Mouse (Mus musculus) gastrocnemius, postnatal 10 days (tissue): ENCODE results near the gene Cd163l1. TPM values are rescaled to one million over a fixed set of nuclear protein-coding genes. Genes with fewer than 3 reads are reported as not detected.

Experiments
- DNase-seq: peaks from one replicate; pipeline ENCODE4 v3.0.0; 2021; ENCODE audit warnings: mixed read lengths
- total RNA-seq, 2 experiments: library from RNA; stranded (reverse); gene quantifications; 2 replicates each; pipeline ENCODE4 v1.2.3; 2021

The Cd163l1 gene
- total RNA-seq, 2 experiments from 2014 or later: not detected

DNA sequence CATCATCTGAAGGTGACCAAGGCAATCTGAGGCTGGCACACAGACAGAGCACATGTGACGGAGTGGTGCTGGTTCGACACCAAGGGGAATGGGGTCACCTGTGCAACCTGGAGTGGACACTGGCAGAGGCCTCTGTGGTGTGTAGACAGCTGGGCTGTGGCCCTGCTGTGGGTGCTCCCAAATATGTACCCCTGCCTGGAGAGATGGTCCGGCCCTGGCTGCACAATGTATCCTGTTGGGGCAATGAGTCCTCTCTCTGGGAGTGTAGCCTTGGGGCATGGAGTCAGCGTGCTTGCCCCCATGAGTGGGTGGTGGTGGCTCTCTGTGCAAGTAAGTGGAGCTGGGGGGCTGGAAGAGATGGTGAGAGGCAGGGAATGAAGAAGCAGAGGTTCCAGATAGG, 2.3 kb downstream of the Cd163l1 start:
- DNase-seq: no peak

DNA sequence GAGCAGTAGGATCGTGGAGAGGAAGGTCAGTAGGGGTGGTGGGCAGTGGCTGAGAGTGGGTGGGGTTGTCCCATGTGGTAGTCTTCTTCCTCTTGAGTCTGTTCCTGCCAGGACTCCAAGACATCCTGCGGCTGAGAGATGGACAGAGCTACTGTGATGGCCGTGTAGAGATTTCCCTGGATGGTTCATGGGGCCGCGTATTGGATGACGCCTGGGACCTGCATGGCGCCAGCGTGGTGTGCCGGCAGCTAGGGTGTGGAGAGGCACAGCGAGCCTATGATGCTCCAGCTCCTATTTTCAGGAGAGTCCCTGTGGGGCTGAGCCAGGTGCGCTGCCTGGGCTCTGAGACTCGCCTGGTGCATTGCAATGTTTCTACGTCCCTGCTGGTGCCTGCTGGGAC, 6.1 kb downstream of the Cd163l1 start:
- DNase-seq: no peak

DNA sequence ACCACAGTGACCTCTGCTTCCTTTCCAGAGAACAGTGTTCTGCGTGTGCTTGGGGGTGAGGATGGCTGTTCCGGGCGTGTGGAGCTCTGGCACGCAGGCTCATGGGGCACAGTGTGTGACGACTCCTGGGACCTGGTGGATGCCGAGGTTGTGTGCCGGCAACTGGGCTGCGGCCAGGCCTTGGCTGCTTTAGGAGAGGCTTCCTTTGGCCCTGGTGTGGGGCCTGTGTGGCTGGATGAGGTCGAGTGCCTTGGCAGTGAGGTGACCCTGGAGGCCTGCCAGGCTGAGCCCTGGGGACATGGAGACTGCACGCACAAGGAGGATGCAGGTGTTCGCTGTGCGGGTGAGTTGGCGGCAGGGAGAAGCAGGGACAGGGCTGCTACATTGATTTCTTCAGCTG, 10.4 kb downstream of the Cd163l1 start:
- no peak for DNase-seq

DNA sequence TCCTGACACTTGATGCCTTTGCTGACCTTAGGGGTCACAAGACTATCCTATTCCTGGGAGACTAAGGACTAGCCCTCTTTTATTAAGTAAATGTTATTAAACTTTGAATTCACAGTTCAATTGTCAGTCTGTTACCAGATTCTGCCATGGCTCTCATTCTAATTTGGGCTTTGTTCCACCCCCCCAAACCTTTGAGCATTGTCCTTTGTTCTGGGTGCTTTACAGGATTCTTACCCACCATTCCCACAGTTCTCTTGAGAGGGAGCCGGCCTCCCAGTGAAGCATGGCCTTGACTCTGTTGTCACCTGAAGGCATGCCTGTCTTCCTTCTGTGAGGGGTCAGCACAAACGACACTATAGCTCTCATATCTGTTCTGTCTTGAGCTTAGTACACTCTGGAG, 13.0 kb downstream of the Cd163l1 start:
- DNase-seq: no peak

DNA sequence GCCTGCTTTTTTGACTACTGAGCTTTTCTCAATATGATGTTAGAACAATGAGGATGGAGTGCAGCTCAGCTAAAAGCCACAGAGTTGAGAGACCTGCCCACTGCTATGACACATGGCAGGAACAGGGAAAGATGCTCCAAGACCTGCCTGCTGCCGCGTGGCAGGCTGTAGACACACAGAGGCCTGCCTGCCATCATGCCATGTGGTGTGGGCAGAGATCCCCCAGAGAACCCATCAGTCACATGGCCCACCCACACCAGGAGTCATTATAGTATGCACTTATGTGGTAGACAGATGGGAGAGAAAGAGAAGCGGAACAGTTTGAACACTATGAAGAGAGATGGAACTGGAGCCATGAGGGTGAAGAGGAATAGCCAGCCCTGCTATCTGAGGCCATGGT, 15.6 kb downstream of the Cd163l1 start:
- no peak for DNase-seq

DNA sequence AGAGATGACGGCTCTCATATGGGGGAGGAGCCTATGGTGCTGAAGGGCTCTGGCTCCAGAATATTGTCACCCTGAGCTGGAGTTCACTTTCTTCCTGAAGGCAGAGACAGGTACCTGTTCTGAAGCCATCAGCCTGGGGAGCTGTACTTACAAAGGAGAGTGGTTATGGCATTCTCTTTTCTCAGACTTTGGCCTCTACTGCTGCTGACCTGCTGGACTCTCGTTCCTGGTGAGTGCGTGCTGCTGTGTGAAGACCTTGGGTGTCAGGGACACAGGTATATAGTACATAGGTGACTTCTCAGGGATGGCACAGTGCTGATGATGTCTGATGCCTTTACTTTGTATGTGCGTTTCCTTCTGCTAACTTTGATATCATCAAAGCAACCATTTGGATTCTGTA, 29.1 kb downstream of the Cd163l1 start, which contains the start of gene 5830411N06Rik:
TSS of gene 5830411N06Rik (plus strand) at position 69 of the 400 bp plus-strand sequence.
- no peak for DNase-seq

DNA sequence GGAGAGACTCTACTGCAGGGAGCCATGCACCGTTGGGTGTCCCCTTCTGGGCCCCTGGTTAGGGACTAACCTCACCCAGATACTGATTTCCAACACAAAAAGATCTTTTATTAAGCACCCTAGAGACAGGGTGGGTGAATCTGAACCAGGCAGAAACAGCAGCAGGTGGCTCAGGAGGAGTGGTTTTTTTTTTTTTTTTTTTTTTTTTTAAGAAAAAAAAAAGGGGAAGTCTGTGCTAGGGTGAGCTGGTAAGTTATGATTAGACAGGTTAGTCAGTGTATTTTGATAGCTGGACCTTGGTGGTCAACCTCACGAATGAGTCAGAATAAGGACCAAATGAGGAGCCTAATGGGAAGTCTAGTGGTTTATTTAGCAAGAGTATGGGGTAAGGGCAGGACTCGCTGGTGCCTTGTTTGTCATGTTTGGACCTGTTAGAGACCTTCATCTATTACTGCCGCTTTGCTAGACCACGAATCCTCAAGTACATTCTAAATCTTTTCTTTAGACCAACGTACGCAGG, 35.8 kb downstream of the Cd163l1 start:
- DNase-seq: no peak

Other genes starting within 250 kb of the Cd163l1 start
- not detected for gene 6430531B16Rik, start 239.5 kb upstream of the Cd163l1 start, total RNA-seq
- gene Adam8, start 225.7 kb upstream of the Cd163l1 start, total RNA-seq: 1 to 10 TPM in 1 of 2 experiments, under 1 TPM in 1; 0.35 to 1.1 TPM
- gene Zfp511, start 181.9 kb upstream of the Cd163l1 start, total RNA-seq: 1 to 10 TPM; 8.8 to 10.0 TPM
- gene Tubgcp2, start 181.6 kb upstream of the Cd163l1 start, total RNA-seq: 10 to 100 TPM; 21.9 to 29.6 TPM
- gene Msx3, start 169.2 kb upstream of the Cd163l1 start, total RNA-seq: not detected
- gene Caly, start 135.7 kb upstream of the Cd163l1 start, total RNA-seq: under 1 TPM in 1 of 2 experiments, not detected in 1; 0.36 TPM
- gene Prap1, start 124.9 kb upstream of the Cd163l1 start, total RNA-seq: not detected
- gene Fuom, start 115.8 kb upstream of the Cd163l1 start, total RNA-seq: 10 to 100 TPM; 31.2 TPM
- 1 to 10 TPM; 4.7 to 4.8 TPM for gene Paox, start 102.5 kb upstream of the Cd163l1 start, total RNA-seq
- gene Echs1, start 101.8 kb upstream of the Cd163l1 start, total RNA-seq: 10 to 100 TPM; 83.5 to 93.1 TPM
- gene Mtg1, start 80.7 kb upstream of the Cd163l1 start, total RNA-seq: 10 to 100 TPM; 21.9 to 23.5 TPM
- under 1 TPM; 0.56 to 0.61 TPM for gene Sprn, start 63.4 kb upstream of the Cd163l1 start, total RNA-seq
- gene Olfr522, start 53.5 kb upstream of the Cd163l1 start, total RNA-seq: not detected
- not detected for gene Olfr523, start 45.0 kb upstream of the Cd163l1 start, total RNA-seq
- not detected for gene Olfr524, start 12.3 kb upstream of the Cd163l1 start, total RNA-seq
- not detected for gene 5830411N06Rik, start 29.0 kb downstream of the Cd163l1 start, total RNA-seq
- gene Olfr525, start 102.6 kb downstream of the Cd163l1 start, total RNA-seq: not detected
- gene Olfr527, start 115.8 kb downstream of the Cd163l1 start, total RNA-seq: not detected
- not detected for gene Olfr60, start 143.4 kb downstream of the Cd163l1 start, total RNA-seq
- not detected for gene Olfr530, start 158.1 kb downstream of the Cd163l1 start, total RNA-seq
- gene Olfr531, start 184.7 kb downstream of the Cd163l1 start, total RNA-seq: not detected
- not detected for gene Olfr532, start 203.4 kb downstream of the Cd163l1 start, total RNA-seq
- not detected for gene Olfr533, start 245.1 kb downstream of the Cd163l1 start, total RNA-seq